Mouse (Mus musculus) limb, embryonic 14.5 days (tissue): Measurements from ENCODE around the gene Nat8f6. TPM values are rescaled to one million over a fixed set of nuclear protein-coding genes. Genes with fewer than 3 reads are reported as not detected.
"Not testable (repeated sequence)": the region's sequence is repeated elsewhere in the genome, so short reads cannot be mapped to it uniquely, and the experiment has no call there.

Experiments
- ATAC-seq: fragments of 200-750 bp; cut with Nextera tagmentation; 2 replicates; pipeline ENCODE4 v1.8.0; 2017; ENCODE audit warnings: low read depth, moderate number of reproducible peaks, moderate TSS enrichment; ENCODE audit not compliant: low FRiP score
- DNase-seq: peaks from one replicate; pipeline ENCODE4 v3.0.0-alpha.2; 2015; ENCODE audit warnings: low spot score
- H3K27ac ChIP-seq: fragments of 300-500 bp; sonication (generic); replicated peaks from 2 replicates; pipeline ENCODE4 v1.5.1; 2014; ENCODE audit warnings: low read depth, mild to moderate bottlenecking, low read length, moderate library complexity, mixed read lengths
- H3K27me3 ChIP-seq: fragments of 300-500 bp; sonication (generic); 2 replicates; pipeline ENCODE4 v1.6.1; 2014; ENCODE audit warnings: low read length, mixed read lengths; ENCODE audit not compliant: control insufficient read depth, insufficient read depth
- H3K36me3 ChIP-seq: fragments of 300-500 bp; sonication (generic); 2 replicates; pipeline ENCODE4 v1.6.1; 2014; ENCODE audit warnings: mild to moderate bottlenecking, low read length, moderate library complexity, mixed read lengths; ENCODE audit not compliant: control insufficient read depth, insufficient read depth
- H3K4me1 ChIP-seq: fragments of 300-500 bp; sonication (generic); 2 replicates; pipeline ENCODE4 v1.6.1; 2014; ENCODE audit warnings: antibody characterized with exemption, low read length, mixed read lengths; ENCODE audit not compliant: control insufficient read depth, insufficient read depth
- H3K4me2 ChIP-seq: fragments of 300-500 bp; sonication (generic); replicated peaks from 2 replicates; pipeline ENCODE4 v1.6.1; 2014; ENCODE audit warnings: low read depth, mild to moderate bottlenecking, low read length, moderate library complexity; ENCODE audit not compliant: severe bottlenecking
- H3K4me3 ChIP-seq: fragments of 300-500 bp; sonication (generic); replicated peaks from 2 replicates; pipeline ENCODE4 v1.5.1; 2014; ENCODE audit warnings: low read length
- H3K9ac ChIP-seq: fragments of 300-500 bp; sonication (generic); 2 replicates; pipeline ENCODE4 v1.6.1; 2014; ENCODE audit warnings: mild to moderate bottlenecking, low read depth, low read length, moderate library complexity; ENCODE audit not compliant: severe bottlenecking
- H3K9me3 ChIP-seq: fragments of 300-500 bp; sonication (generic); 2 replicates; pipeline ENCODE4 v1.6.1; 2016; ENCODE audit warnings: low read length; ENCODE audit not compliant: control insufficient read depth
- POLR2A ChIP-seq: fragments of 200-500 bp; IDR thresholded peaks from 2 replicates; pipeline ENCODE4 v1.8.0; 2012; ENCODE audit warnings: inconsistent platforms, mild to moderate bottlenecking, moderate library complexity, borderline replicate concordance; ENCODE audit not compliant: insufficient read depth, insufficient read length; ENCODE audit errors: extremely low read depth
- WGBS: fragments of 180-500 bp; shearing (Covaris S2); extraction: QIAGEN DNeasy Blood & Tissue Kit; methylation state at CpG from one replicate; pipeline ENCODE4 v1.1.7; 2014; 5-methylcytosine and 5-hydroxymethylcytosine counted together
- polyA plus RNA-seq, 2 experiments: library from polyadenylated mRNA; depleted of rRNA in 1 of 2; stranded (reverse) in 1 of 2; unstranded in 1 of 2; fragments of >200 nt; fragmentation: Nextera tagmentation in 1 of 2; extraction: Ambion mirVana in 1 of 2; gene quantifications; 2 replicates each; pipeline versions ENCODE4 v1.2.1 to v1.2.3; 2012 to 2014

Nat8f6 gene
- polyA plus RNA-seq, 2 experiments = 0.08 TPM; not detected in 1

GRCm38 (mm10) chr6:85851062-85851773 is 30.5 kb upstream of the Nat8f6 start:
- no peak for ATAC-seq

GRCm38 (mm10) chr6:85849240-85849639 is 28.5 kb upstream of the Nat8f6 start:
- Histone ChIP-seq H3K4me1 (no peaks in the 10 kb centered on the region), H3K27ac (no peak overlapping the region), H3K4me2 (no peak overlapping the region), H3K36me3 (no peaks in the 10 kb centered on the region), H3K27me3 (no peaks in the 10 kb centered on the region), H3K9me3 (no peaks in the 10 kb centered on the region), H3K4me3 (no peak overlapping the region), H3K9ac (no peak overlapping the region)
- 48% methylated on average over 2 of the region's 2 CpGs for WGBS
- DNase-seq (no peak), ATAC-seq (no peak)
- no peak for TF ChIP-seq POLR2A

More at GRCm38 (mm10) chr6:85851062-85851773, 30.5 kb upstream of the Nat8f6 start:
- no peaks in the 10 kb centered on the region for H3K4me1 ChIP-seq
- no peak for TF ChIP-seq POLR2A
- no peak for DNase-seq
- 84% methylated on average over 7 of the region's 7 CpGs for WGBS
- no peaks in the 10 kb centered on the region for H3K27me3 ChIP-seq
- no peak overlapping the region for H3K4me3 ChIP-seq
- no peaks in the 10 kb centered on the region for H3K9me3 ChIP-seq
- H3K36me3 ChIP-seq = no peaks in the 10 kb centered on the region
- H3K4me2 ChIP-seq = no peak overlapping the region
- no peak overlapping the region for H3K9ac ChIP-seq
- no peak overlapping the region for H3K27ac ChIP-seq

- no peak overlapping the region for H3K4me2 ChIP-seq
- H3K4me3 ChIP-seq = no peak overlapping the region
- 85% methylated on average over 4 of the region's 4 CpGs for WGBS
- no peaks in the 10 kb centered on the region for H3K9me3 ChIP-seq
- DNase-seq = no peak
- H3K27ac ChIP-seq = no peak overlapping the region
- no peak for TF ChIP-seq POLR2A
- H3K4me1 ChIP-seq = no peaks in the 10 kb centered on the region
- H3K9ac ChIP-seq = no peak overlapping the region
- H3K36me3 ChIP-seq = no peaks in the 10 kb centered on the region
- ATAC-seq = no peak
- no peaks in the 10 kb centered on the region for H3K27me3 ChIP-seq
Observed at GRCm38 (mm10) chr6:85848140-85848539, 27.4 kb upstream of the Nat8f6 start.

GRCm38 (mm10) chr6:85846921-85847320 is 26.2 kb upstream of the Nat8f6 start:
- H3K4me2 ChIP-seq = no peak overlapping the region
- WGBS = 55% methylated on average over 1 of the region's 1 CpGs

GRCm38 (mm10) chr6:85843677-85844458 is 23.1 kb upstream of the Nat8f6 start:
- not testable (repeated sequence) for DNase-seq, H3K4me3 ChIP-seq, H3K27me3 ChIP-seq, H3K9ac ChIP-seq, H3K4me2 ChIP-seq, ATAC-seq, H3K27ac ChIP-seq, H3K9me3 ChIP-seq, H3K36me3 ChIP-seq, H3K4me1 ChIP-seq
- WGBS = 72% methylated on average over 25 of the region's 25 CpGs

More at GRCm38 (mm10) chr6:85846921-85847320, 26.2 kb upstream of the Nat8f6 start:
- H3K4me3 ChIP-seq = no peak overlapping the region
- H3K9me3 ChIP-seq = no peaks in the 10 kb centered on the region
- H3K4me1 ChIP-seq = no peaks in the 10 kb centered on the region
- TF ChIP-seq POLR2A = no peak
- no peak overlapping the region for H3K9ac ChIP-seq
- no peaks in the 10 kb centered on the region for H3K36me3 ChIP-seq
- ATAC-seq = no peak
- DNase-seq = no peak
- H3K27ac ChIP-seq = no peak overlapping the region
- no peaks in the 10 kb centered on the region for H3K27me3 ChIP-seq
